Comparison of ENCODE assay signal across 13 mouse cellular contexts in the genomic region with DNA sequence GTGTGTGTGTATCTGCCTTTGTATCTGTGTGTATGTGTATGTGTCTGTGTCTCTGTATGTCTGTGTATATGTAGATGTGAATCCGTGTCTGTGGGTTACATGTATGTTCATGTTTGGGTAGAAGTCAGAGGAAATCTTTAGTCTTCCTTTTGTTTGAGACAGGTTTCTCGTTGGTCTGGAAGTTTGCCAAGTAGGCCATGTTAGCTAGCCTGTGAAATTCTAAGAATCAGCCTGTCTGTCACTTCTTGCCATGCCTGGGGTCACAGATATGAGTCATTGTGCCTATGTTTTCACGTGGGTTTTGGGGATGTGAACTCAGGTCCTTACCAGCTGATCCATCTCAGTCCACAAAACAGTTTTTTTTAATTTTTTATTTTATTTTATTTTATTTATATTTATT.
DNase-seq lines count a peak whose midpoint lies in the region; ATAC-seq lines count a peak whose summit lies in the region.
"Had no signal": no experiment of that assay in that cellular context is flagged by ENCODE, and none has a peak within 500 bp of the region (broad histone marks: within the 10 kb centered on the region; RNA-seq: fewer than 3 reads in every experiment).

No protein-coding gene starts in this region.

- no peak overlapping the region for H3K4me2 ChIP-seq in hindbrain, embryonic 13.5 days
- no peak overlapping the region for H3K4me2 ChIP-seq in midbrain, embryonic 13.5 days (replicated peaks)

- peak overlapping the region; percentile 91 for H3K27ac ChIP-seq in hindbrain, embryonic 13.5 days
- no peak overlapping the region for H3K27ac ChIP-seq in hindbrain, embryonic 10.5 days
- H3K27ac ChIP-seq in midbrain, embryonic 13.5 days, result peak overlapping the region; percentile 87
- no peak overlapping the region for H3K27ac ChIP-seq in midbrain, embryonic 10.5 days (replicated peaks)
- H3K27ac ChIP-seq: kidney, postnatal 0 days had no signal

- H3K36me3 ChIP-seq in hindbrain, embryonic 13.5 days, result no peaks in the 10 kb centered on the region
- no peaks in the 10 kb centered on the region for H3K36me3 ChIP-seq in hindbrain, embryonic 10.5 days
- no peaks in the 10 kb centered on the region for H3K36me3 ChIP-seq in midbrain, embryonic 13.5 days
- no peaks in the 10 kb centered on the region for H3K36me3 ChIP-seq in midbrain, embryonic 10.5 days

- peaks cover 64% of the 10 kb centered on the region for H3K4me1 ChIP-seq in hindbrain, embryonic 13.5 days (replicated peaks)
- 0 out of 2 replicates have a peak, but pooled peaks cover 2% of the 10 kb centered on the region for H3K4me1 ChIP-seq in hindbrain, embryonic 10.5 days (replicated peaks)
- peaks cover 46% of the 10 kb centered on the region for H3K4me1 ChIP-seq in midbrain, embryonic 13.5 days (replicated peaks)
- H3K4me1 ChIP-seq in midbrain, embryonic 10.5 days, result 0 out of 2 replicates have a peak, but pooled peaks cover 3% of the 10 kb centered on the region

- no peaks in the 10 kb centered on the region for H3K27me3 ChIP-seq in hindbrain, embryonic 13.5 days
- H3K27me3 ChIP-seq in hindbrain, embryonic 10.5 days (ENCODE audit: insufficient read depth, poor library complexity, severe bottlenecking), result no peaks in the 10 kb centered on the region
- no peaks in the 10 kb centered on the region for H3K27me3 ChIP-seq in midbrain, embryonic 13.5 days
- no peaks in the 10 kb centered on the region; the same call in 1 of the 2 replicates for H3K27me3 ChIP-seq in midbrain, embryonic 10.5 days (ENCODE audit: low read depth, poor library complexity, severe bottlenecking)

- no peak for ATAC-seq in hindbrain, embryonic 13.5 days (ENCODE audit: low FRiP score)
- ATAC-seq in midbrain, embryonic 13.5 days, result no peak
- ATAC-seq: activated CD4-positive, CD25-positive, alpha-beta regulatory T cell, adult 4 months had no signal

- 0 out of 2 replicates have a peak overlapping the region, but pooled peaks have one; percentile 14 for H3K9ac ChIP-seq in hindbrain, embryonic 13.5 days
- 0 out of 2 replicates have a peak overlapping the region, but pooled peaks have one; percentile 11 for H3K9ac ChIP-seq in midbrain, embryonic 13.5 days (replicated peaks)

- DNase-seq in adrenal gland, postnatal 10 days, result peak; percentile 9
- DNase-seq in adrenal gland, adult 2 months, result no peak
- no peak for DNase-seq in hindbrain, embryonic 10.5 days (ENCODE audit: low spot score)
- DNase-seq in midbrain, embryonic 10.5 days (ENCODE audit: low spot score), result no peak
- DNase-seq in testis, postnatal 10 days (ENCODE audit: low spot score), result no peak
- DNase-seq in urinary bladder, postnatal 36 days (ENCODE audit: low spot score in 2 of 2), result no peak
- DNase-seq: heart, adult 18-20 months; heart, postnatal 36 days had no signal

- H3K4me3 ChIP-seq in hindbrain, embryonic 13.5 days, result no peak overlapping the region
- no peak overlapping the region for H3K4me3 ChIP-seq in hindbrain, embryonic 10.5 days
- H3K4me3 ChIP-seq in midbrain, embryonic 13.5 days (replicated peaks), result no peak overlapping the region
- no peak overlapping the region for H3K4me3 ChIP-seq in midbrain, embryonic 10.5 days
- H3K4me3 ChIP-seq: myocyte had no signal

- 49% methylated on average over 3 of the region's 3 CpGs for WGBS in hindbrain, embryonic 13.5 days
- 78% methylated on average over 3 of the region's 3 CpGs for WGBS in hindbrain, embryonic 10.5 days
- 64% methylated on average over 3 of the region's 3 CpGs for WGBS in midbrain, embryonic 13.5 days
- 82% methylated on average over 3 of the region's 3 CpGs for WGBS in midbrain, embryonic 10.5 days

- H3K9me3 ChIP-seq in hindbrain, embryonic 13.5 days, result no peaks in the 10 kb centered on the region
- H3K9me3 ChIP-seq in hindbrain, embryonic 10.5 days, result no peaks in the 10 kb centered on the region
- no peaks in the 10 kb centered on the region for H3K9me3 ChIP-seq in midbrain, embryonic 13.5 days
- no peaks in the 10 kb centered on the region for H3K9me3 ChIP-seq in midbrain, embryonic 10.5 days (replicated peaks)

Comparison
In these comparisons a context has a peak if more than half of its experiments do, and no peak if none do; other contexts are left out.
1. H3K27ac ChIP-seq: peak in hindbrain, embryonic 13.5 days (single experiment) and midbrain, embryonic 13.5 days (single experiment); none in hindbrain, embryonic 10.5 days (single experiment) and midbrain, embryonic 10.5 days (single experiment).